ENCODE assay signal across 21 mouse cellular contexts in genomic region chr3:98374062-98374719, GRCm38 (mm10). TPM values are rescaled to one million over a fixed set of nuclear protein-coding genes. Genes with fewer than 3 reads are reported as not detected.
DNase-seq lines count a peak whose midpoint lies in the region; ATAC-seq and TF ChIP-seq lines count a peak whose summit lies in the region.
"Had no signal": no experiment of that assay in that cellular context is flagged by ENCODE, and none has a peak within 500 bp of the region (broad histone marks: within the 10 kb centered on the region; RNA-seq: fewer than 3 reads in every experiment).

No protein-coding gene starts in this region.

- H3K9ac ChIP-seq in heart, embryonic 13.5 days = no peak overlapping the region
- H3K9ac ChIP-seq in midbrain, embryonic 15.5 days = no peak overlapping the region
- H3K9ac ChIP-seq in stomach, postnatal 0 days (ENCODE audit: low read length) = no peak overlapping the region
- H3K9ac ChIP-seq: forebrain, embryonic 15.5 days; hindbrain, embryonic 13.5 days; intestine, embryonic 15.5 days; midbrain, embryonic 12.5 days had no signal

- WGBS in kidney, adult 2 months = 59% methylated on average over 3 of the region's 3 CpGs
- 19% methylated on average over 3 of the region's 3 CpGs for WGBS in heart, embryonic 13.5 days
- WGBS in midbrain, embryonic 15.5 days = 72% methylated on average over 3 of the region's 3 CpGs
- 42% methylated on average over 3 of the region's 3 CpGs for WGBS in stomach, postnatal 0 days

- H3K9me3 ChIP-seq in heart, embryonic 13.5 days = peaks cover 9% of the 10 kb centered on the region
- H3K9me3 ChIP-seq in midbrain, embryonic 15.5 days = no peaks in the 10 kb centered on the region
- H3K9me3 ChIP-seq in stomach, postnatal 0 days (ENCODE audit: control insufficient read depth, low read length) = no peaks in the 10 kb centered on the region
- H3K9me3 ChIP-seq: forebrain, embryonic 15.5 days; intestine, embryonic 15.5 days had no signal

- DNase-seq in kidney, adult 2 months = peak; percentile 48
- no peak for DNase-seq in kidney, adult 18-20 months
- DNase-seq in NIH3T3 (ENCODE audit: low read depth) (peak; percentile 34), MN1 (ENCODE audit: low spot score) (no peak)
- peak; percentile 78 for DNase-seq in lung, postnatal 36 days
- no peak for DNase-seq in stomach, postnatal 0 days (ENCODE audit: low spot score)
- DNase-seq: adrenal gland, postnatal 36 days; cerebellum, postnatal 10 days; gastrocnemius, postnatal 14 days; liver; right cerebral cortex, adult 18-20 months had no signal

- H3K4me2 ChIP-seq in heart, embryonic 13.5 days = no peak overlapping the region
- H3K4me2 ChIP-seq in midbrain, embryonic 15.5 days = no peak overlapping the region
- H3K4me2 ChIP-seq in stomach, postnatal 0 days (replicated peaks; ENCODE audit: low read depth) = no peak overlapping the region
- H3K4me2 ChIP-seq: forebrain, embryonic 15.5 days; hindbrain, embryonic 13.5 days; intestine, embryonic 15.5 days; midbrain, embryonic 12.5 days had no signal

- TF ChIP-seq CTCF in kidney, adult 2 months (conservative IDR thresholded peaks at IDR 0.05; ENCODE audit: insufficient read depth, insufficient read length, low read depth, low read length) = no peak
- TF ChIP-seq CTCF in stomach, postnatal 0 days (IDR thresholded peaks at IDR 0.05; ENCODE audit: low read depth) = no peak

- peaks cover 24% of the 10 kb centered on the region for H3K4me1 ChIP-seq in kidney, adult 2 months (ENCODE audit: control insufficient read depth, insufficient read depth, low read length)
- H3K4me1 ChIP-seq in heart, embryonic 13.5 days = peaks cover 17% of the 10 kb centered on the region
- H3K4me1 ChIP-seq in midbrain, embryonic 15.5 days = no peaks in the 10 kb centered on the region
- H3K4me1 ChIP-seq in stomach, postnatal 0 days (replicated peaks; ENCODE audit: control insufficient read depth, insufficient read depth) = no peaks in the 10 kb centered on the region
- H3K4me1 ChIP-seq: forebrain, embryonic 15.5 days; hindbrain, embryonic 13.5 days; intestine, embryonic 15.5 days; midbrain, embryonic 12.5 days had no signal

- no peak for TF ChIP-seq POLR2A in kidney, adult 2 months (IDR thresholded peaks at IDR 0.05; ENCODE audit: low read depth, low read length)

- H3K27me3 ChIP-seq in kidney, adult 2 months (replicated peaks; ENCODE audit: control insufficient read depth, insufficient read depth, low read length) = no peaks in the 10 kb centered on the region
- H3K27me3 ChIP-seq in heart, embryonic 13.5 days (replicated peaks) = no peaks in the 10 kb centered on the region
- no peaks in the 10 kb centered on the region for H3K27me3 ChIP-seq in midbrain, embryonic 15.5 days (replicated peaks)
- H3K27me3 ChIP-seq in stomach, postnatal 0 days (ENCODE audit: control insufficient read depth, insufficient read depth, low read length) = no peaks in the 10 kb centered on the region
- H3K27me3 ChIP-seq: forebrain, embryonic 15.5 days; hindbrain, embryonic 13.5 days; intestine, embryonic 15.5 days; midbrain, embryonic 12.5 days had no signal

- no peaks in the 10 kb centered on the region for H3K36me3 ChIP-seq in kidney, adult 2 months (ENCODE audit: control insufficient read depth, insufficient read depth, low read length)
- H3K36me3 ChIP-seq in heart, embryonic 13.5 days = no peaks in the 10 kb centered on the region
- H3K36me3 ChIP-seq in midbrain, embryonic 15.5 days (replicated peaks) = no peaks in the 10 kb centered on the region
- H3K36me3 ChIP-seq in stomach, postnatal 0 days (ENCODE audit: control insufficient read depth, insufficient read depth, low read length) = no peaks in the 10 kb centered on the region
- H3K36me3 ChIP-seq: forebrain, embryonic 15.5 days; G1E; hindbrain, embryonic 13.5 days; intestine, embryonic 15.5 days; midbrain, embryonic 12.5 days had no signal

- H3K4me3 ChIP-seq in kidney, adult 2 months (ENCODE audit: insufficient read depth, low read depth, low read length) = no peak overlapping the region
- no peak overlapping the region for H3K4me3 ChIP-seq in heart, embryonic 13.5 days
- no peak overlapping the region for H3K4me3 ChIP-seq in midbrain, embryonic 15.5 days
- H3K4me3 ChIP-seq in stomach, postnatal 0 days (ENCODE audit: low read depth, low read length) = no peak overlapping the region
- H3K4me3 ChIP-seq: forebrain, embryonic 15.5 days; hindbrain, embryonic 13.5 days; intestine, embryonic 15.5 days; layer of hippocampus, adult 2 months; midbrain, embryonic 12.5 days had no signal

- no peak for ATAC-seq in heart, embryonic 13.5 days (ENCODE audit: extremely low read depth, insufficient number of reproducible peaks, low FRiP score, low TSS enrichment)
- no peak for ATAC-seq in midbrain, embryonic 15.5 days (replicated peaks)
- no peak for ATAC-seq in stomach, postnatal 0 days (ENCODE audit: low FRiP score, low TSS enrichment)
- ATAC-seq: forebrain, embryonic 15.5 days; intestine, embryonic 15.5 days had no signal

- peak overlapping the region; percentile 38; the same call in 1 of the 2 replicates for H3K27ac ChIP-seq in kidney, adult 2 months (ENCODE audit: insufficient read depth, low read depth, low read length)
- peak overlapping the region; percentile 43 for H3K27ac ChIP-seq in heart, embryonic 13.5 days (replicated peaks)
- no peak overlapping the region for H3K27ac ChIP-seq in midbrain, embryonic 15.5 days
- no peak overlapping the region for H3K27ac ChIP-seq in stomach, postnatal 0 days (replicated peaks)
- H3K27ac ChIP-seq: forebrain, embryonic 15.5 days; hindbrain, embryonic 13.5 days; intestine, embryonic 15.5 days; kidney, postnatal 0 days; layer of hippocampus, adult 2 months; macrophage; midbrain, embryonic 12.5 days had no signal

- TF ChIP-seq EP300 in stomach, postnatal 0 days (optimal IDR thresholded peaks at IDR 0.05) = no peak

RNA-seq across cellular contexts. Expression of gene Zfp697, which starts 8.1 kb away (rescaled TPM):
- 14.7 and 16.2 TPM in 2 replicates for polyA plus RNA-seq in kidney, adult 2 months (2012; rRNA removed)
- 7.3 and 8.3 TPM in 2 replicates for polyA plus RNA-seq in heart, embryonic 13.5 days (2015; fragmentation: Nextera tagmentation; extraction: Ambion mirVana)
- polyA plus RNA-seq in midbrain, embryonic 15.5 days (2015; fragmentation: Nextera tagmentation; extraction: Ambion mirVana) = 19.8 TPM in 2 replicates
- polyA plus RNA-seq in stomach, postnatal 0 days (2015; fragmentation: Nextera tagmentation; extraction: Ambion mirVana) = 1.6 and 2.1 TPM in 2 replicates
- polyA plus RNA-seq: G1E had no signal

RNA-seq across cellular contexts. Expression of gene Phgdh, which starts 34.4 kb away (rescaled TPM):
- polyA plus RNA-seq in kidney, adult 2 months (2012; rRNA removed) = 47.1 and 54.5 TPM in 2 replicates
- 102 and 110 TPM in 2 replicates for polyA plus RNA-seq in heart, embryonic 13.5 days (2015; fragmentation: Nextera tagmentation; extraction: Ambion mirVana)
- 113 and 142 TPM in 2 replicates for polyA plus RNA-seq in midbrain, embryonic 15.5 days (2015; fragmentation: Nextera tagmentation; extraction: Ambion mirVana)
- polyA plus RNA-seq in stomach, postnatal 0 days (2015; fragmentation: Nextera tagmentation; extraction: Ambion mirVana) = 87.7 and 95.1 TPM in 2 replicates
- polyA plus RNA-seq: G1E had no signal

Comparison
In these comparisons a context has a peak if more than half of its experiments do, and no peak if none do; other contexts are left out.
1. DNase-seq: peak in kidney, adult 2 months (single experiment), NIH3T3 (single experiment) and lung, postnatal 36 days (single experiment); none in kidney, adult 18-20 months (single experiment), MN1 (single experiment) and stomach, postnatal 0 days (single experiment).
2. H3K27ac ChIP-seq: peak in kidney, adult 2 months (single experiment) and heart, embryonic 13.5 days (single experiment); none in midbrain, embryonic 15.5 days (single experiment) and stomach, postnatal 0 days (single experiment).